Mouse (Mus musculus) testis, postnatal 14 days (tissue): ENCODE measurements around the gene Krt2.

ENCODE experiments used
- DNase-seq: peaks from one replicate; pipeline ENCODE4 v3.0.0; 2021; ENCODE audit warnings: low spot score

The Krt2 gene

DNA sequence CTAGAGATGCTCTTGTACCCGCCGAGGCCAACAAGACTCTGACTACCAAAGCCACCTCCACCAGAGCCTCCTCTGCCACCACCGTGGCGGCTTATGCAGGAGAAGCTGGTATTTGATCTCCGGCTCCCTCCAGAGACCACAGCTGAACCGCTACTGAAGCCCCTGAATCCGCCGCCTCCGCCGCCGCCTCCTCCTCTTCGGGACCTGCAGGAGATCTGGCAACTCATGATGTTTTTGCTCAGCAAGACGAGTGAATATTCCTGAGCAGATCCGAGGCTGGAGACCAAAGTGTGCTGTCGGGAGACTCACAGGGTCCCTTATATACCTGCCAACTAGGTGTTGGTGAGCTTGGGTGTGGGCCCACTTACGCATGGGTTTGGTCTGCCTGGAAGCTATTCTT, at the start of gene Krt2:
Gene Krt2 (minus strand): TSS at position 295 of the 400 bp plus-strand sequence.
- DNase-seq = no peak

DNA sequence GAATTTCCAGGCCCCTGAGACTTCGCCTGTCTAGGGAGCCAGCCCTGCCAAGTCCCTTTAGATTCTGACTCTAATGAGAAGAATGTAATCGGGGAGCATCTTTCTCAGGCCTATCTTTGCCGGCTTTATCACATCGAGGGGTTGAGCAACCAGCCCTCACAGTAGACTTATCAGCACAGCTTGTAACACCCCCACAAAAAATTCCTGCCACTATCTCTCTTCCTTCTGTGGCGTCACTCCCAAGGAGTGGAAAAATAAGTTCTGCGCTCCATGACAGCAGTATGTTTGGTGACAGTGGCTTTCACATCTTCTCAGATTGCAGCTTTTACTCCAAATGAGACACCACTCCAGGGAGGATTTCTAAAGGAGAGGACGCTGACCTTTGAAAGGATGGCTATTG, 48.8 kb upstream of the Krt2 start:
- no peak for DNase-seq

- no peak for DNase-seq
Observed at GRCm38 (mm10) chr15:101860421-101861130, 42.6 kb upstream of the Krt2 start.

DNA sequence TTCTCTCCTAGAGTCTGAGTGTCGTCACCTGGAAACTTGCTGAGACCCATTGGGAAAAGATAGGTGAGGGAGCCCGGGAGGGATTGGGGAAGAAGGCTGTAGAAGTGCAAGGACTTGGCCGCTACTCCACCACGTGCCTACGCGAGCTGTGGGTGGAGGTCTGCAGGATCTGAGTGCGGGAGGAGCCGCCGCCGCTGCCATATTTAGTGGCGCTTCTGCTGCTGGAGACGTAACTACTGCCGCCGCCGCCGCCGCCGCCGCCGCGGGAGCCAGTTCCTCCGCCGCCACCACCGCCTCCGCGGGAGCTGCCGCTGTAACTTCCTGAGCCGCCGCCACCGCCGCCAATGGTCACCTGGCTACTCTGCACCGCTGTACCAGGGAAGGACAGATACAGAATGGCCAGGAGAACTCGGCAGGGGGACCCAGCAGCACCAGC, 41.8 kb upstream of the Krt2 start:
- no peak for DNase-seq

GRCm38 (mm10) chr15:101858673-101859425, 40.9 kb upstream of the Krt2 start:
- DNase-seq = no peak

DNA sequence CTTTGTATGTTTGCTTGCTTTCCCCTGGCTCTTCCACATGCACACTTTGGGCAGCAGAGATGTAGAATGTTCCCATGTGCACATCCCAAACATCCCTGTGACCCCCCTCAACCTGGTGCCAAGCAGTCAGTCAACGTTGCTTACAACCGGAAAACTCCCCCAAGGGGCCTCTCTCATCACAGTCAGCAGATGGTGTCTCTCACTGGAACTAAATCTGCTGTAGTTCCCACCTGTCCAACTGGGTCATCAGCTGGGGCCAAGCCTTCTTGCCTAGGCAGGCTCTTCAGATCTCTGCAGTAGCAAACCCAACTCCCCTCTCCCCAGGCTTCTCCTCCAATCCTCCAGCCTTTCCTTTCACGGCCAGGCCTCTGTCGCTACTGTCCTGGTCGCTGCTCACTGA, 38.7 kb upstream of the Krt2 start:
- DNase-seq = no peak

GRCm38 (mm10) chr15:101855732-101856131, 37.8 kb upstream of the Krt2 start:
- no peak for DNase-seq

DNA sequence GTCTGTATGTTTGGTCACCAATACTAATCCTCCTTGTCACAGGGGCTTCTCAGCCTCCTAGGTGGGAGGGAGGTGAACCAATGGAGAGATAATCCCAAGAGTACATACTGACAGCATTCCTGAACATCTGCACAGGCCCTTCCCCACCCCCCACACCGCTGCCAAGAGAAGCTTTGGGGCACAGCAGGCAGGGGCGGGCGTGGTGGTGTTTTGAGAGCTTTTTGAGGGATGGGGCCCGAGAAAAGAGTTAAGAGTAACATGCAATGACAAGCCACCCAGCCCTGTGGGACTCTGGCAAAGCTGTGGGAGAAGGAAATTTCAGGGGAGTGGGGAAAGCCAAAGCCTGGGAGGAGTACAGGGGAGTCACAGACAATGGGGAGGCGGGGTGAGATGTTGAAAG, 36.3 kb upstream of the Krt2 start:
- DNase-seq = no peak

GRCm38 (mm10) chr15:101852571-101852970, 34.6 kb upstream of the Krt2 start:
- DNase-seq = no peak

DNA sequence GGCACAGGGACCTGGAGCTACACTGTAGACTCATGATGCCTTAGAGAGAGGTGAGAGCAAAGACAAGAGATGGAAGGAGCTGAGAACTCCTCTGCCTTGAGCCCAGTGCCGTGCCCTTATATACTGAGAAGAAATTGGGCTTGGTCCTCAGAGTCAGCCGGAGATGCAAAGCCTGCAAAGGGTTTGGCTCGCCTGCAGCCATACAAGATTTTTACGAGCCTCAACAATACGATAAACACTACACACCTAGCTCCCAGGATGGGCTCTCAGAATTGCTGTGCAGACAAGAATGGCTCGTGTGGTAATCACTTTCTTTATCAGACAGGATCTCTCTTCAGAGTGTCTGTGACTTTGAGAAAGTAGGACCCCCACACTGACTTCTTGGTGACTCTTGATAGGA, 32.7 kb upstream of the Krt2 start, which contains the start of gene Krt1:
Gene Krt1 (minus strand): TSS at position 101 of the 400 bp plus-strand sequence.
- DNase-seq = no peak

DNA sequence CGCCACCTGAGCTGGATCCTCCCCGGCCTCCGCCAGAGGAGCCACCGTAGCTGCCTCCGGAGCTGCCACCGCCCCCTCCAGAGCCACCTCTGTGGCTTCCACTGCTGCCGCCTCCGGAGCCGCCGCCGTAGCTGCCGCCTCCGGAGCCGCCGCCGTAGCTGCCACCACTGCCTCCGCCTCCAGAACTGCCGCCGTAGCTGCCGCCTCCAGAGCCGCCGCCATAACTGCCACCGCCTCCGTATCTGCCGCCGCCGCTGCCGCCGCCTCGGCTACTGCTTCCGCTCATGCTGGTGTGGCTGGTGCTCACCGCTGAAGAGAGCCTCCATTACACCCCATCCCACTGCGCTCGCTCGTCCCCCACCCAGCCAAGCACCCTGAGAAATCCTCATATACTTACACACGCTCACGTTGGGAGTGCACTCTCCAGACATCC, 28.0 kb upstream of the Krt2 start:
- DNase-seq = no peak

GRCm38 (mm10) chr15:101843192-101843591, 25.2 kb upstream of the Krt2 start:
- DNase-seq = no peak

GRCm38 (mm10) chr15:101834784-101835328, 16.9 kb upstream of the Krt2 start:
- no peak for DNase-seq

- DNase-seq = no peak
Observed at GRCm38 (mm10) chr15:101833131-101833530, 15.2 kb upstream of the Krt2 start.

- DNase-seq = no peak
Observed at GRCm38 (mm10) chr15:101829441-101829840, 11.5 kb upstream of the Krt2 start.

DNA sequence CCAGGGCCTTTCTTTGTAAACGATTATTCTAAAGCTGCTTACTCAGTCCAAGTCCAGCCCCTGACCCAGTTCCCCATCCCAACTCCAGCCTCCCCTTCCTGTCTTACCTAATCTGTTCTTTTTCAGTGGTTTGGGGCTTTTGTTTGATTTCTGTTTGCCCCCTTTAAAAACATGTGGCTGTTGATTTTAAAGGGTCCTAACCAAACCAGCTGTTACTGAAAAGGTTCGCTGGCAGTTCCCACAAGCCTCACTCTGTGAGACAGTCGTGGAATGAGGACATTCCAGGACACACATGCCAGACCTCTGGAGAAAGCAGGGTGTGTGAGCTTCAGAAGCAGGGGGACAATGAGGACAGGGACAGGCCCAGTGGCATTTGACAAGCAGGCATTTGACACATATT, 3.8 kb upstream of the Krt2 start:
- no peak for DNase-seq

DNA sequence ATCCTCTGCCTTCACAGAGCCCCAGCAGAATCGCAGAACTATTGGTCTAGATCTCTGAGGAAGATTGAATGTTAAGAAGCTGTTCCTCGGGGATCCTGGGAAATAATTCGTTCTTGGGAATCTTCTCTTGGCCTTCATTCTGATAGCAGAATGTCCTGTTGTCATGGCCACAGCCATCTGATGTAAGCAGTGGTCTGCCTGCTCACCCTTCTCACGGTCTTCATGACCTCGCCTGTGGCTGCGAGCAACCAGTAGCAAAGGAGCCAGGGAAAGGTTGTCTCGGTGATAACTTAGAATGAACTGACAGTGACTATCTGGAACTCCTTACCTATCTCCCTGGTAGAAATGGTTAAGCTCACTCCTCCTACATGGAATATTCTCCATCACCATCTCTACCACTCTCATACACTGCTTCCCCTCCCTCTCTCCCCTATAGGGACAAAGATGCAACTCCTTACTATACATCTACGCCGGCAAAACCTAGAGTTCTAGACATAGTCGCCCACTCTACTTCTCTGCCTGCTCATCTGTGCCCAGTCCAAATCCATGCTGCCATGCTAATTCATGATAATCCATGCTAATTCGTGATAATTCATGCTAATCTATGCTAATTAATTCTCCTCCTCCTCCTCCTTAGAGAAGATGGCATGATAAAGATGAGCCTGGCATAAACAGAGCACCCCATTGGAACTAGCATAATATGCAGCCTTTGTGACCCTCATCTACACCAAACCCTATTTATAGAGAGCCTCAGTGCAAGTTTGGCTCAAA, 14.7 kb downstream of the Krt2 start:
- no peak for DNase-seq

DNA sequence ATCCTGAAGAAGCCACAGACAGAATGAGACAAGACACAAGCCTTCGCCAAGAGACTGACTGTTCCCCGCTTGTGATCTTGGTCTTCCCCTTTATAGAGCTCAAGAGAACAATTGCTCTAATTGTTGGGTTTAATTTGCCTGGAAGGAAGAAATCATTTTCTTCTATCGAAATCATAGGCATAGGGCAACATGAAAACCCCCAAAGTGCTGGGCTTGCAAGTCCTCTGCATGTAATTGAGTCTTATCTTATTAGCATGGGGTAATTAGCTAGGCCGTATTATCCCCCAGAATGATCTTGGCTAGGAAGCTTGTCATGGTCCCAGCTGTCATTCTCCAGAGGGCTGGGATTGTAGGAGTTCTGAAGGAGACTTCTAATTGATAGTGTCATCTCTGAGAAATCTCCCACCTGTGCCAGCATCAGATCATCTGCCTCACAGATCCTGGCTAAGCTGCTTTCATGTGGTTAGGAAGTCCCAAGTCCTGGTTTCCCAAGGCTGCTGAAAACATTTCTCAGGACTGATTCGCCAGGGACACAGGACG, 15.6 kb downstream of the Krt2 start, which contains the start of gene Krt73:
Gene Krt73 (minus strand): TSS at position 51 of the 540 bp plus-strand sequence.
- DNase-seq = no peak

DNA sequence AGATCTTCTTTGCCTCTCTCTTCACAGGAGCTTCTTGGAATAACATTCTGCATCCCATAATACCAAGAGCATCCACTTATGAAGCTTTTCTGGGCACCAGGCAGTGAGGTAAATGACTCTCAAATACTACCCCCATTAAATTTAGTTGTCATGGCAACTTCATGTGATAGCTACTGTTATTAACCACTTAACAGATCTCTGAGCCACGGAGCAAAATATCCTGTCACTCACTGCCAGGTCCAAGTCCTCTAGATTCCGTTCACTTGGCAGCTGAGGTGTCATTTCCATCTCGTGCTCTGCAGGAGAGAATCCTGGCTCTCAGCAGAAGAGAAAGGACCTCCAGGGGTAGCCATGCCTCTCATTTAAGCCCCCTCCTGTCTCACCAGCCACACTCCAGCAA, 27.1 kb downstream of the Krt2 start:
- no peak for DNase-seq

DNA sequence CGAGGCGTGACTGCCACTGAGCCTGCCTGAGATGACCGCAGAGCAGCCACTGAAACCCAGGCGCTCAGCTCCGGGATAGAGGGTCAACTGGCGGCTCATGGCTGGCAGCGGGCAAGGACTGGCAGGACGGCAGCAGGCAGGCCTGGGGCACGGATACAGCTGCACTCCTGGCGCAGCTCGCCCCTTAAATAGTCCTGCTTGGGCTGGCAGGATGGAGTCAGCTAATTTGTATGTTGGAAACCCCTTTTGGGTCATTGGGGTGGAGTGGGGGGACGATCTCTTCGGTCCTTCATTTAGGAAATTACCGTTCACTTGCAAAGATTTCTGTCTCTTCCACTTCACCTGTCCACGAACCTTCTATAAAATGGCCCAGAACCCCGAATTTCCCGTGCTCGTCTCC, 31.6 kb downstream of the Krt2 start, which contains the start of gene Krt72:
Gene Krt72 (minus strand): TSS at position 101 of the 400 bp plus-strand sequence.
- no peak for DNase-seq

- DNase-seq = no peak
Observed at GRCm38 (mm10) chr15:101773420-101773819, 44.5 kb downstream of the Krt2 start.

GRCm38 (mm10) chr15:101772711-101773081, 45.3 kb downstream of the Krt2 start:
- DNase-seq = peak; percentile 68
